Mouse (Mus musculus) kidney, adult 2 months (tissue): ENCODE results near the gene Sqstm1.

Experiments
- CTCF ChIP-seq: fragments of 200-500 bp; conservative IDR thresholded peaks from 2 replicates; pipeline ENCODE4 v1.5.1; 2011; ENCODE audit warnings: low read depth, mild to moderate bottlenecking, control low read depth, low read length, moderate library complexity, mixed read lengths; ENCODE audit not compliant: insufficient read depth, insufficient read length
- POLR2A ChIP-seq: fragments of 200-500 bp; IDR thresholded peaks from one replicate; pipeline ENCODE4 v1.6.1; 2011; ENCODE audit warnings: low read depth, low read length, control low read depth

- TF ChIP-seq CTCF (no peak), POLR2A (no peak)
Observed at GRCm38 (mm10) chr11:50162338-50163050, 48.1 kb downstream of the Sqstm1 start.
